ENCODE assay signal across 8 mouse cellular contexts in genomic region chr6:95098366-95099109, GRCm38 (mm10). TPM values are rescaled to one million over a fixed set of nuclear protein-coding genes. Genes with fewer than 3 reads are reported as not detected.
DNase-seq lines count a peak whose midpoint lies in the region; ATAC-seq and TF ChIP-seq lines count a peak whose summit lies in the region.

No protein-coding gene starts in this region.

- DNase-seq in hindbrain, embryonic 11.5 days (ENCODE audit: low spot score), result peak; percentile 92
- peak; percentile 91 to 93 for DNase-seq in cerebellum, postnatal 14 days
- DNase-seq in frontal cortex, postnatal 36 days (ENCODE audit: low spot score in 2 of 2), result peak; percentile 90 to 91
- peak; percentile 78 for DNase-seq in kidney, adult 2 months
- DNase-seq in limb, embryonic 11.5 days (ENCODE audit: low spot score), result peak; percentile 92
- peak; percentile 39 to 41 for DNase-seq in spleen, postnatal 36 days (ENCODE audit: low spot score in 2 of 2)

- H3K4me1 ChIP-seq in hindbrain, embryonic 11.5 days (replicated peaks; ENCODE audit: control insufficient read depth, insufficient read depth, low read length), result no peaks in the 10 kb centered on the region; the same call in 1 of the 2 replicates
- H3K4me1 ChIP-seq in hindbrain, embryonic 12.5 days, result 0 out of 2 replicates have a peak, but pooled peaks cover 2% of the 10 kb centered on the region
- H3K4me1 ChIP-seq in kidney, adult 2 months (ENCODE audit: control insufficient read depth, insufficient read depth, low read length), result no peaks in the 10 kb centered on the region
- H3K4me1 ChIP-seq in limb, embryonic 11.5 days (ENCODE audit: control insufficient read depth, insufficient read depth, low read length), result no peaks in the 10 kb centered on the region

- H3K9me3 ChIP-seq in hindbrain, embryonic 11.5 days (ENCODE audit: control insufficient read depth, low read length), result no peaks in the 10 kb centered on the region
- no peaks in the 10 kb centered on the region for H3K9me3 ChIP-seq in hindbrain, embryonic 12.5 days (replicated peaks)
- H3K9me3 ChIP-seq in limb, embryonic 11.5 days (ENCODE audit: control insufficient read depth, low read length), result no peaks in the 10 kb centered on the region

- no peak overlapping the region for H3K4me2 ChIP-seq in hindbrain, embryonic 11.5 days (replicated peaks; ENCODE audit: low read depth, low read length)
- H3K4me2 ChIP-seq in hindbrain, embryonic 12.5 days (replicated peaks), result no peak overlapping the region
- no peak overlapping the region for H3K4me2 ChIP-seq in limb, embryonic 11.5 days (ENCODE audit: low read depth, severe bottlenecking)

- H3K36me3 ChIP-seq in hindbrain, embryonic 11.5 days (ENCODE audit: control insufficient read depth, insufficient read depth, low read length), result no peaks in the 10 kb centered on the region
- H3K36me3 ChIP-seq in hindbrain, embryonic 12.5 days, result no peaks in the 10 kb centered on the region
- no peaks in the 10 kb centered on the region for H3K36me3 ChIP-seq in kidney, adult 2 months (ENCODE audit: control insufficient read depth, insufficient read depth, low read length)
- no peaks in the 10 kb centered on the region for H3K36me3 ChIP-seq in limb, embryonic 11.5 days (ENCODE audit: control insufficient read depth, insufficient read depth, low read length)

- ATAC-seq in hindbrain, embryonic 11.5 days (ENCODE audit: low FRiP score), result no peak
- no peak for ATAC-seq in hindbrain, embryonic 12.5 days (ENCODE audit: low FRiP score)
- no peak for ATAC-seq in limb, embryonic 11.5 days (ENCODE audit: insufficient number of reproducible peaks, low FRiP score, low TSS enrichment, low read depth)
- peak; percentile 63; the same call in 1 of the 2 replicates for ATAC-seq in monocyte, adult 5-6 weeks (replicated peaks; ENCODE audit: insufficient number of reproducible peaks, low FRiP score, low TSS enrichment, poor library complexity, severe bottlenecking)

- TF ChIP-seq POLR2A in kidney, adult 2 months (IDR thresholded peaks at IDR 0.05; ENCODE audit: low read depth, low read length), result no peak

- no peak overlapping the region for H3K9ac ChIP-seq in hindbrain, embryonic 11.5 days (ENCODE audit: low read depth, low read length)
- H3K9ac ChIP-seq in hindbrain, embryonic 12.5 days, result no peak overlapping the region
- no peak overlapping the region for H3K9ac ChIP-seq in limb, embryonic 11.5 days (ENCODE audit: low read length)

- no peaks in the 10 kb centered on the region for H3K27me3 ChIP-seq in hindbrain, embryonic 11.5 days (ENCODE audit: control insufficient read depth, insufficient read depth, low read length)
- 0 out of 2 replicates have a peak, but pooled peaks cover 7% of the 10 kb centered on the region for H3K27me3 ChIP-seq in hindbrain, embryonic 12.5 days
- H3K27me3 ChIP-seq in kidney, adult 2 months (replicated peaks; ENCODE audit: control insufficient read depth, insufficient read depth, low read length), result no peaks in the 10 kb centered on the region
- no peaks in the 10 kb centered on the region for H3K27me3 ChIP-seq in limb, embryonic 11.5 days (ENCODE audit: control insufficient read depth, insufficient read depth, low read length)

- H3K4me3 ChIP-seq in hindbrain, embryonic 11.5 days (ENCODE audit: low read depth, low read length), result no peak overlapping the region
- H3K4me3 ChIP-seq in hindbrain, embryonic 12.5 days, result no peak overlapping the region
- H3K4me3 ChIP-seq in kidney, adult 2 months (ENCODE audit: insufficient read depth, low read depth, low read length), result no peak overlapping the region
- H3K4me3 ChIP-seq in limb, embryonic 11.5 days (ENCODE audit: low read depth, low read length), result no peak overlapping the region

- H3K27ac ChIP-seq in hindbrain, embryonic 11.5 days (ENCODE audit: low read depth, low read length), result no peak overlapping the region
- no peak overlapping the region for H3K27ac ChIP-seq in hindbrain, embryonic 12.5 days
- H3K27ac ChIP-seq in kidney, adult 2 months (ENCODE audit: insufficient read depth, low read depth, low read length), result no peak overlapping the region
- H3K27ac ChIP-seq in limb, embryonic 11.5 days (replicated peaks; ENCODE audit: low read depth, low read length), result no peak overlapping the region

- 24% methylated on average over 21 of the region's 21 CpGs for WGBS in hindbrain, embryonic 11.5 days
- 28% methylated on average over 21 of the region's 21 CpGs for WGBS in hindbrain, embryonic 12.5 days
- 17% methylated on average over 21 of the region's 21 CpGs for WGBS in kidney, adult 2 months
- WGBS in limb, embryonic 11.5 days, result 27% methylated on average over 21 of the region's 21 CpGs

- peak; percentile 95 for TF ChIP-seq CTCF in kidney, adult 2 months (conservative IDR thresholded peaks at IDR 0.05; ENCODE audit: insufficient read depth, insufficient read length, low read depth, low read length)

RNA-seq across cellular contexts. Expression of gene Kbtbd8, which starts 18.5 kb away (rescaled TPM):
- 8.1 and 9.0 TPM in 2 replicates for polyA plus RNA-seq in hindbrain, embryonic 11.5 days (2014; fragmentation: Nextera tagmentation; extraction: Ambion mirVana)
- 6.2 TPM in 2 replicates for polyA plus RNA-seq in hindbrain, embryonic 12.5 days (2016; fragmentation: Nextera tagmentation; extraction: Ambion mirVana)
- polyA plus RNA-seq in kidney, adult 2 months (2012; rRNA removed), result 0.44 and 1.3 TPM in 2 replicates
- 5.4 and 6.0 TPM in 2 replicates for polyA plus RNA-seq in limb, embryonic 11.5 days (2014; fragmentation: Nextera tagmentation; extraction: Ambion mirVana)
- 3.0 to 4.9 TPM (median 4.0 TPM) in 3 replicates for total RNA-seq in monocyte, adult 5-6 weeks (2017)

Comparison
In these comparisons a context has a peak if more than half of its experiments do, and no peak if none do; other contexts are left out.
1. DNase-seq: peak in every context shown above with its lines; median percentile 92 in hindbrain, embryonic 11.5 days; 92 in cerebellum, postnatal 14 days; 92 in limb, embryonic 11.5 days; 90 in frontal cortex, postnatal 36 days; 78 in kidney, adult 2 months; 40 in spleen, postnatal 36 days.